Mouse (Mus musculus): ENCODE measurements around the gene Itgb2. TPM values are rescaled to one million over a fixed set of nuclear protein-coding genes. Genes with fewer than 3 reads are reported as not detected.

Gene Itgb2
- polyA plus RNA-seq, 1 experiment from 2014 or later: 3.8 TPM

GRCm38 (mm10) chr10:77539320-77539945 lies 9.4 kb downstream of the Itgb2 start:
- Histone ChIP-seq H3K4me2 (ENCODE audit: low read depth, low read length) (no peak overlapping the region), H3K9me3 (ENCODE audit: control insufficient read depth, low read length) (no peaks in the 10 kb centered on the region), H3K9ac (ENCODE audit: low read depth, low read length) (no peak overlapping the region), H3K4me1 (ENCODE audit: control insufficient read depth, insufficient read depth, low read length) (no peaks in the 10 kb centered on the region), H3K4me3 (ENCODE audit: low read length) (no peak overlapping the region), H3K27me3 (replicated peaks; ENCODE audit: control insufficient read depth, insufficient read depth, low read length) (no peaks in the 10 kb centered on the region), H3K27ac (ENCODE audit: low read length) (no peak overlapping the region), H3K36me3 (ENCODE audit: control insufficient read depth, insufficient read depth, low read length) (no peaks in the 10 kb centered on the region)
- WGBS: 79% methylated on average over 7 of the region's 7 CpGs
- ATAC-seq: no peak

DNA sequence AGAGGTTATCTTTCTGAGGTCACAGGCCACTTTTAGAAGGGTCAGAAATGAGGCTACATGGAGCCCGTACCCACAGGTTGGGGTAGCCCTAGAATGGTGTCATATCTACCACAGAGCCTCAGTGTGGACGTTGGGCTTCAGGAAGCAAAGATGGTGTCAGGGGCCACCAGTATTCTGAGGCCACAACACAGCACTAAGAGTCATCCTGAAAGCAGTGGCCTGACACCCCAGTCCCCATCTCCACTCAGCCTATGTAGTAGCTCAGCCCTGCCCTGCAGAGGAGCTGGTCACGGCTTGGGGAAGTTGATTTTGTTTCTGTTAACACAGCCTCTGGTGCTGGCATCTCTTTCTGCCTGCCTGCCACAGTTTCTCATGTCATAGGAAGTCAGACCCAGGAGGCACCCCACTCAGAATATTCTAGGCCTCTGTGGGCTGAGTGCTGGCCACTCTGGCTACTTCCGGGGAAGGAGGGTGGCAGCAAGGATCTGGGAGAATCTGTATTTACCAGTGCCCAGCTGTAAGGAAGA lies 10.6 kb downstream of the Itgb2 start:
- 71% methylated on average over 4 of the region's 4 CpGs for WGBS
- Histone ChIP-seq H3K4me3 (ENCODE audit: low read length) (no peak overlapping the region), H3K36me3 (ENCODE audit: control insufficient read depth, insufficient read depth, low read length) (no peaks in the 10 kb centered on the region), H3K9me3 (ENCODE audit: control insufficient read depth, low read length) (no peaks in the 10 kb centered on the region), H3K4me1 (ENCODE audit: control insufficient read depth, insufficient read depth, low read length) (no peaks in the 10 kb centered on the region), H3K27me3 (replicated peaks; ENCODE audit: control insufficient read depth, insufficient read depth, low read length) (no peaks in the 10 kb centered on the region), H3K9ac (ENCODE audit: low read depth, low read length) (no peak overlapping the region), H3K4me2 (ENCODE audit: low read depth, low read length) (no peak overlapping the region), H3K27ac (ENCODE audit: low read length) (no peak overlapping the region)
- no peak for ATAC-seq

DNA sequence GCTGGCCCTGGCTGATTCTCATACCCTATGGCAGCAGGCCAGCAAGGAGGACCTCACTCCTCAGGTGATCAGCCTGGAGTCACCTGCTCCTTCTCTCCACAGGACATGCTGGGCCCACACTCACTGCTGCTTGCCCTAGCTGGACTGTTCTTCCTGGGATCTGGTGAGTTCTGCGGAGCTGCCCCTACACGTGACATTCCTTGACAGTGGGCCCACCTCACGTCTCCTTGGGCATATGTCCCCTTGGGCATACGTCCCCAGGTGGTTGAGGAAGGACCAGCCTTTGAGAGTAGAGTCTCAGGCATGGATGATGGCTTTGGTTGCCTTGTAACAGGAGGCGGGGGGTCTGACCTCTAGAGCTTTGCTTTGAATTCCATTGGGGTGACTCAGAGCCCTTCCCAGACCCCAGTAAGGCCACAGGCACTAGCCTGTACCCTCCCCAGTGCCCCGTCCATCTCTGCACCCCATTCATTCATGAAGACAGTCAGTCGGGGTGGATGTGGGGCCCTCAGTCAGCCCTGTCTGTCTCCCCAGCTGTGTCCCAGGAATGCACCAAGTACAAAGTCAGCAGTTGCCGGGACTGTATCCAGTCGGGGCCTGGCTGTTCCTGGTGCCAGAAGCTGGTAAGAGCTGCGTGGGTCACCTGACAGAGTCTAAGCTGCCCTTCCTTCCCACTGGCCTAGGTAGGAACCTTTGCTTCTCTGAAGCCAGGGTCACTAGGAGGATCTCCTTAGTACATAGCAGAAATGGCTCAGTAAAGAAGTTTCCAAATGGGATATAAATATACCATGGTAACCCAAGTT lies 12.0 kb downstream of the Itgb2 start:
- H3K36me3 ChIP-seq (ENCODE audit: control insufficient read depth, insufficient read depth, low read length): no peaks in the 10 kb centered on the region
- no peak for ATAC-seq
- H3K9ac ChIP-seq (ENCODE audit: low read depth, low read length): no peak overlapping the region
- H3K4me2 ChIP-seq (ENCODE audit: low read depth, low read length): no peak overlapping the region
- H3K9me3 ChIP-seq (ENCODE audit: control insufficient read depth, low read length): no peaks in the 10 kb centered on the region
- no peak overlapping the region for H3K4me3 ChIP-seq (ENCODE audit: low read length)
- no peaks in the 10 kb centered on the region for H3K4me1 ChIP-seq (ENCODE audit: control insufficient read depth, insufficient read depth, low read length)
- no peak overlapping the region for H3K27ac ChIP-seq (ENCODE audit: low read length)
- 75% methylated on average over 10 of the region's 10 CpGs for WGBS
- H3K27me3 ChIP-seq (replicated peaks; ENCODE audit: control insufficient read depth, insufficient read depth, low read length): no peaks in the 10 kb centered on the region

DNA sequence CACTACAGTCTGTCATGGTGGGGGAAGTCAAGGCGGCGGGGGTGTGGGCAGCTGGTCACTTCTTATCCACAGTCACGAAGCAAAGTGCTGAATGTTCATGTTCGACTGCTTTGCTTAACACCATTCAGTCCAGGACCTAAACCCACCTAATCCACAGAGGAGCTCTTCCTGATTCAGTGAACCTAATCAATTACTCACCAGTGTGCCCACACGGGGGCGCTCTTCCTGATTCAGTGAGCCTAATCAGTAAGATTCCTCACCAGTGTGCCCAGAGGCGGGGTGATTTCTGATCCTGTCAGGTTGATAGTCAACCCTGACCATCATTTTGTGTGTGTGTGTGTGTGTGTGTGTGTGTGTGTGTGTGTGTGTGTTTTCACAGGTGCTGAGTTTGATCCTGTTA lies 13.2 kb downstream of the Itgb2 start:
- Histone ChIP-seq H3K27ac (ENCODE audit: low read length) (no peak overlapping the region), H3K9ac (ENCODE audit: low read depth, low read length) (no peak overlapping the region), H3K4me1 (ENCODE audit: control insufficient read depth, insufficient read depth, low read length) (no peaks in the 10 kb centered on the region), H3K4me3 (ENCODE audit: low read length) (no peak overlapping the region), H3K4me2 (ENCODE audit: low read depth, low read length) (no peak overlapping the region), H3K36me3 (ENCODE audit: control insufficient read depth, insufficient read depth, low read length) (no peaks in the 10 kb centered on the region), H3K9me3 (ENCODE audit: control insufficient read depth, low read length) (no peaks in the 10 kb centered on the region), H3K27me3 (replicated peaks; ENCODE audit: control insufficient read depth, insufficient read depth, low read length) (no peaks in the 10 kb centered on the region)
- no peak for ATAC-seq
- WGBS: 47% methylated on average over 7 of the region's 7 CpGs

- Histone ChIP-seq H3K9ac (ENCODE audit: low read depth, low read length) (no peak overlapping the region), H3K27me3 (replicated peaks; ENCODE audit: control insufficient read depth, insufficient read depth, low read length) (no peaks in the 10 kb centered on the region), H3K27ac (ENCODE audit: low read length) (no peak overlapping the region), H3K4me2 (ENCODE audit: low read depth, low read length) (no peak overlapping the region), H3K4me1 (ENCODE audit: control insufficient read depth, insufficient read depth, low read length) (no peaks in the 10 kb centered on the region), H3K9me3 (ENCODE audit: control insufficient read depth, low read length) (no peaks in the 10 kb centered on the region), H3K36me3 (ENCODE audit: control insufficient read depth, insufficient read depth, low read length) (no peaks in the 10 kb centered on the region), H3K4me3 (ENCODE audit: low read length) (no peak overlapping the region)
- ATAC-seq: no peak
- 71% methylated on average over 5 of the region's 5 CpGs for WGBS
Observed at GRCm38 (mm10) chr10:77544916-77545315, 14.9 kb downstream of the Itgb2 start.

DNA sequence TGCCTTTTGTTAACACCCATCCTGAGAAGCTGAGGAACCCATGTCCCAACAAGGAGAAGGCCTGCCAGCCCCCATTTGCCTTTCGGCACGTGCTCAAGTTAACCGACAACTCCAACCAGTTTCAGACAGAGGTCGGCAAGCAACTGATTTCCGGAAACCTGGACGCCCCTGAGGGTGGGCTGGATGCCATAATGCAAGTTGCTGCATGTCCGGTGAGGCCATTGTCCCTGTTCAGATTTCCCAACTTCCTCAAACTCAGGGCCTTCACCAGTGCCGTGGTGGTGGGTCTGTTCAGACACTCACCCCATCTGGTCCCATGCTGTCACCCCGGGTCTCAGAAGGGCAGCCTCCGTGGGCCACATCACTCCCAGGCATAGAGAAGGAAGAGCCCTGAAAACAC lies 18.5 kb downstream of the Itgb2 start:
- Histone ChIP-seq H3K9me3 (ENCODE audit: control insufficient read depth, low read length) (no peaks in the 10 kb centered on the region), H3K27ac (ENCODE audit: low read length) (no peak overlapping the region), H3K4me1 (ENCODE audit: control insufficient read depth, insufficient read depth, low read length) (no peaks in the 10 kb centered on the region), H3K9ac (ENCODE audit: low read depth, low read length) (no peak overlapping the region), H3K36me3 (ENCODE audit: control insufficient read depth, insufficient read depth, low read length) (no peaks in the 10 kb centered on the region), H3K4me3 (ENCODE audit: low read length) (no peak overlapping the region), H3K27me3 (replicated peaks; ENCODE audit: control insufficient read depth, insufficient read depth, low read length) (no peaks in the 10 kb centered on the region), H3K4me2 (ENCODE audit: low read depth, low read length) (no peak overlapping the region)
- 84% methylated on average over 10 of the region's 10 CpGs for WGBS
- no peak for ATAC-seq

DNA sequence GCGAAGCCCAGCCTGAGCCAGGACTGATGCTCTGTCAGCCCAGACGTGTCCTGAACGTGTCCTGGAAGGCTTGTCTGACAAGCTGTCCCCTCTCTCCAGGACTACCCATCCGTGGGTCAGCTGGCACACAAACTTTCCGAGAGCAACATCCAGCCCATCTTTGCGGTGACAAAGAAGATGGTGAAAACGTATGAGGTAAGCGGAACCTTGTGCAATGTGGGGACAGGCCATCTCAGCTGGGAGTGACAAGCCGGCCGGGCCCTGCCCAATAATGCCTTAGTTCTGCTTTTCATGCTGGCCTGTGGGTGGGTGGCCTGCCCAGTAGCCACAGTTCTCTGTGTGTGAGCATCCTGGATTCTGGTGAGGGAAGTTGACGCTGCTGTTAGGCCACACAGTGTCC lies 20.8 kb downstream of the Itgb2 start:
- H3K4me1 ChIP-seq (ENCODE audit: control insufficient read depth, insufficient read depth, low read length): no peaks in the 10 kb centered on the region
- H3K4me2 ChIP-seq (ENCODE audit: low read depth, low read length): no peak overlapping the region
- H3K36me3 ChIP-seq (ENCODE audit: control insufficient read depth, insufficient read depth, low read length): no peaks in the 10 kb centered on the region
- WGBS: 79% methylated on average over 11 of the region's 11 CpGs
- no peak overlapping the region for H3K4me3 ChIP-seq (ENCODE audit: low read length)
- H3K27ac ChIP-seq (ENCODE audit: low read length): no peak overlapping the region
- H3K9ac ChIP-seq (ENCODE audit: low read depth, low read length): no peak overlapping the region
- no peaks in the 10 kb centered on the region for H3K27me3 ChIP-seq (replicated peaks; ENCODE audit: control insufficient read depth, insufficient read depth, low read length)
- H3K9me3 ChIP-seq (ENCODE audit: control insufficient read depth, low read length): no peaks in the 10 kb centered on the region
- ATAC-seq: no peak

DNA sequence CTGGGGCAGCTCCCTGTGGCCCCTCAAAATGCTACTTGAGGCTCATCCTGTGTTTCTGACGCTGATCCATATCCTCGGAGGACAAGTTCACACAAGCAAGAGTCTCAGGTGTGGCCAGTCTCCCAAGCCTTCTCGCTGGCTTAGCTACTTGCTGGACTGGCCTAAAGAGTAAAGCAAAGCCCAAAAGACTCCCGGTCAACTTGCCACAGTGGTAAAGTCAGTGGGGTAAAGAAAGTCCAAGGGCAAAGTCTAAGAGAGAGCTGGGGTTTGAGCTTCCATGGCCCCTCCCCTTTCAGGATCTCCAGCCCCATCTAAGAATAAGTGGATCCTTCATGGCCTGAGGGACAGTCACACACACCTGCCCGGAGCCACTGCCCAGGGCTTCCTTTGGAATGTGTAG lies 22.1 kb downstream of the Itgb2 start:
- 77% methylated on average over 5 of the region's 5 CpGs for WGBS
- H3K4me3 ChIP-seq (ENCODE audit: low read length): no peak overlapping the region
- H3K36me3 ChIP-seq (ENCODE audit: control insufficient read depth, insufficient read depth, low read length): no peaks in the 10 kb centered on the region
- no peaks in the 10 kb centered on the region for H3K9me3 ChIP-seq (ENCODE audit: control insufficient read depth, low read length)
- no peak overlapping the region for H3K4me2 ChIP-seq (ENCODE audit: low read depth, low read length)
- H3K27me3 ChIP-seq (replicated peaks; ENCODE audit: control insufficient read depth, insufficient read depth, low read length): no peaks in the 10 kb centered on the region
- no peak for ATAC-seq
- H3K9ac ChIP-seq (ENCODE audit: low read depth, low read length): no peak overlapping the region
- no peaks in the 10 kb centered on the region for H3K4me1 ChIP-seq (ENCODE audit: control insufficient read depth, insufficient read depth, low read length)
- H3K27ac ChIP-seq (ENCODE audit: low read length): no peak overlapping the region

DNA sequence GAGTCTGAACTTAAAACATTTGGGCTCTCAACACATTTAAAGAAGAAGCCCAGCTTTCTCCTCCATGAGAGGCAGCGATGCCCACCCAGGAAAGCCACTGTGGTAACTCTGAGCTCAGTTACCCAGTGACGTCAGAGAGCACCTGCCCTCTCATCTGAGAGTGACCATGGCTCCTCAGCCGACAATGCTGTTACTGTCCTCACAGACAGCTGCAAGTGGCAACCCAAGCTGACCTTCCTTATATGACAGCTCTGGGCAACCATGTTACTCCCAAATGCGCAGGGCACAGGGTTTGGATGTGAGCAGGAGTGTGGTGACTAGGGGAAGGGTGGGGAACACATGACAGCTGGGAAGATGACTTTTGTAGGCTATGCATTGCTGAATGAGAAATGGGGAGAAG lies 23.2 kb downstream of the Itgb2 start:
- H3K27ac ChIP-seq (ENCODE audit: low read length): no peak overlapping the region
- 77% methylated on average over 4 of the region's 4 CpGs for WGBS
- ATAC-seq: no peak

More for the DNA sequence above, 23.2 kb downstream of the Itgb2 start:
- Histone ChIP-seq H3K27me3 (replicated peaks; ENCODE audit: control insufficient read depth, insufficient read depth, low read length) (no peaks in the 10 kb centered on the region), H3K9ac (ENCODE audit: low read depth, low read length) (no peak overlapping the region), H3K4me2 (ENCODE audit: low read depth, low read length) (no peak overlapping the region), H3K36me3 (ENCODE audit: control insufficient read depth, insufficient read depth, low read length) (no peaks in the 10 kb centered on the region), H3K4me3 (ENCODE audit: low read length) (no peak overlapping the region), H3K9me3 (ENCODE audit: control insufficient read depth, low read length) (no peaks in the 10 kb centered on the region), H3K4me1 (ENCODE audit: control insufficient read depth, insufficient read depth, low read length) (no peaks in the 10 kb centered on the region)

All from intestine, embryonic 16.5 days (tissue).